Mouse (Mus musculus): ENCODE data around the gene Spire2.

- TF ChIP-seq GATA1 (IDR thresholded peaks at IDR 0.05; ENCODE audit: borderline replicate concordance, low read length) (no peak), POLR2AphosphoS5 (IDR thresholded peaks at IDR 0.05; ENCODE audit: insufficient replicate concordance, low read depth, low read length) (no peak), CTCF (IDR thresholded peaks at IDR 0.05; ENCODE audit: low read depth, low read length) (no peak)
These were observed 8.8 kb downstream of the Spire2 start for GRCm38 (mm10) chr8:123341040-123342015.
